Mouse (Mus musculus): Measurements from ENCODE around the gene Dennd5a. TPM values are rescaled to one million over a fixed set of nuclear protein-coding genes. Genes with fewer than 3 reads are reported as not detected.

The Dennd5a gene
- polyA plus RNA-seq, 1 experiment from 2014 or later = 13.8 TPM

DNA sequence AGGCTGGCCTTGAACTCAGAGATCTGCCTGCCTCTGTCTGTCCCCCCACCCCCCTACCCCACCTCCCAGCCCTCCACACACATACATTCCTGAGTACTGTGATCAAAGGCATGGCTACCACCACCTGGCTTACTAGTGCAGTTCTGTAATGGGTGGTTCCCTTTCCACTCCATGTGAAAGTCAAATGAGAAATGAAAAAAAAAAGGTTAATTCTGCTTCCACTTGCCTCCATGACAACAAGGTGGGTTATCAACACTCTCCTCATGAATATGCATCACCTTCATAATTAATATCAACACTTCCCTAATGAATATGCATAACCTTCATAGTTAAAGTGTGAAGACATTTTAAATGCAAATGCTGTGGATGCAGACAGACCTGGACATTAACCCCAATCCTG lies 85.2 kb downstream of the Dennd5a start:
- no peak overlapping the region for H3K27ac ChIP-seq (replicated peaks)
- H3K27me3 ChIP-seq (ENCODE audit: control insufficient read depth, insufficient read depth, low read length) = no peaks in the 10 kb centered on the region
- H3K4me3 ChIP-seq (ENCODE audit: low read depth, low read length) = no peak overlapping the region
- TF ChIP-seq CTCF (IDR thresholded peaks at IDR 0.05; ENCODE audit: low read depth) (no peak), EP300 (optimal IDR thresholded peaks at IDR 0.05) (no peak)
- ATAC-seq (ENCODE audit: low FRiP score, low TSS enrichment) (no peak), DNase-seq (ENCODE audit: low spot score) (no peak)
- H3K9me3 ChIP-seq (ENCODE audit: control insufficient read depth, low read length) = no peaks in the 10 kb centered on the region
- no peak overlapping the region for H3K4me2 ChIP-seq (replicated peaks; ENCODE audit: low read depth)
- no peaks in the 10 kb centered on the region for H3K36me3 ChIP-seq (ENCODE audit: control insufficient read depth, insufficient read depth, low read length)
- no peak overlapping the region for H3K9ac ChIP-seq (ENCODE audit: low read length)
- no peaks in the 10 kb centered on the region; the same call in 1 of the 2 replicates for H3K4me1 ChIP-seq (replicated peaks; ENCODE audit: control insufficient read depth, insufficient read depth)

DNA sequence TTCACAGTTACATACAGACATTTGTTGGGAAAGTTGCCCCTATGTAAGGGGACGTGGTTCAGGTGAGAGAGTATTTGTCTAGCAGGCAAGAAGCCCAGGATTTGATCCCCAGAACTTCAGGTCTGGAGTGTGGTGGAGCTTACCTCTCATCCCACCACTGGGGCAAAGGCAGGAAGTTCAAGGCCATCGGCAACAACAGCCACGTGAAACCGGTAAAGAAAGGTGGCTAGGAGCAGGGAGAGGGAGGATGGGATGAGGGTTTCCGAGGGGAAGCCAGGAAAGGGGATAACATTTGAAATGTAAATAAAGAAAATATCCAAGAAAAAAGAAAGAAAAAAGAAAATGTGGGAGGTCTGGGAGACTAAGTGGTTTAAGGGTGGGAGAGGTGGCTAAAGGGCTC lies 87.1 kb downstream of the Dennd5a start:
- Histone ChIP-seq H3K9me3 (ENCODE audit: control insufficient read depth, low read length) (no peaks in the 10 kb centered on the region), H3K27ac (replicated peaks) (no peak overlapping the region), H3K36me3 (ENCODE audit: control insufficient read depth, insufficient read depth, low read length) (no peaks in the 10 kb centered on the region), H3K4me1 (replicated peaks; ENCODE audit: control insufficient read depth, insufficient read depth) (no peaks in the 10 kb centered on the region), H3K27me3 (ENCODE audit: control insufficient read depth, insufficient read depth, low read length) (no peaks in the 10 kb centered on the region), H3K9ac (ENCODE audit: low read length) (no peak overlapping the region), H3K4me2 (replicated peaks; ENCODE audit: low read depth) (no peak overlapping the region), H3K4me3 (ENCODE audit: low read depth, low read length) (no peak overlapping the region)
- DNase-seq (ENCODE audit: low spot score) = no peak
- no peak for ATAC-seq (ENCODE audit: low FRiP score, low TSS enrichment)
- 50% methylated on average over 5 of the region's 5 CpGs for WGBS
- TF ChIP-seq CTCF (IDR thresholded peaks at IDR 0.05; ENCODE audit: low read depth) (no peak), EP300 (optimal IDR thresholded peaks at IDR 0.05) (no peak)

DNA sequence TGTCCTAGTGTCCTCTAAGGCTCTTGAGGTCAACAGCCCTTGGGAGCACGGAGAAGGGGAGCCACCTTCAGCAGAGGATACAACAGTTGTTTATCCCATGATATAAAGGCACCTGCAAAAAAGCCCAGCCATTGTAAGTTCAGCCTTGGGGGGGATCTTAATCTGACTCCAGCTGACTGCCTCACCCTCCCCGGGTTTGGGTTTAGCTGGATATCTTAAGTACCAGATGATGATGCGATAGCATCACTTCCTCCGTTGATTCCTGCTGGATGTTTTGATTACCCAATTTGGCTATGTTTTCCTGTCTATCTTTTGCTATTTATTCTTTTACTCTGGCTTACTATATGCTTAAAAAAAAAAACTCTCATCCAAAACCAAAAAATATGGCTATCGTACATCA lies 89.0 kb downstream of the Dennd5a start:
- no peaks in the 10 kb centered on the region for H3K4me1 ChIP-seq (replicated peaks; ENCODE audit: control insufficient read depth, insufficient read depth)
- no peak overlapping the region for H3K4me3 ChIP-seq (ENCODE audit: low read depth, low read length)
- TF ChIP-seq CTCF (IDR thresholded peaks at IDR 0.05; ENCODE audit: low read depth) = no peak
- TF ChIP-seq EP300 (optimal IDR thresholded peaks at IDR 0.05) = no peak
- H3K4me2 ChIP-seq (replicated peaks; ENCODE audit: low read depth) = no peak overlapping the region
- H3K9me3 ChIP-seq (ENCODE audit: control insufficient read depth, low read length) = no peaks in the 10 kb centered on the region
- H3K27me3 ChIP-seq (ENCODE audit: control insufficient read depth, insufficient read depth, low read length) = no peaks in the 10 kb centered on the region
- no peak for DNase-seq (ENCODE audit: low spot score)
- H3K9ac ChIP-seq (ENCODE audit: low read length) = no peak overlapping the region
- H3K36me3 ChIP-seq (ENCODE audit: control insufficient read depth, insufficient read depth, low read length) = no peaks in the 10 kb centered on the region
- no peak for ATAC-seq (ENCODE audit: low FRiP score, low TSS enrichment)
- H3K27ac ChIP-seq (replicated peaks) = no peak overlapping the region
- WGBS = 81% methylated on average over 5 of the region's 5 CpGs

DNA sequence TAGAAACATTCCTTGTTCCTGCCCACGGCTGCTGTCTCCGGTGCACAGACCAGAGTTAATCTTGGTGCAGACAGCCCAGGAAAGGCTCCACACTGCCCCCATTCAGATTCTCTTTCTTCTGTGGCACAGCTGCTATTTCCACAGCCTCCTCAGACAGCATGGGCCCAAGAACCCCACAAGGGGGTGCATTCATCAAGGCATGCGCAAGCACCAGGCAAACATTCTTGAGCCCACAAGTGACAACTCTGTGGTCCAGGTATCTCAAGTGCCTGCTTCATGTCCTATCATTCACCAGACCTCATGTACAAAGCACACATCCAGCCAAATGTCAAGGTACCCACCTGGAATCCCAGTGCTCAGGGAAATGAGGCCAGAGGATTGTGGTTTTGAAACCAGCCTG lies 91.8 kb downstream of the Dennd5a start:
- Histone ChIP-seq H3K4me3 (ENCODE audit: low read depth, low read length) (no peak overlapping the region), H3K9ac (ENCODE audit: low read length) (no peak overlapping the region), H3K9me3 (ENCODE audit: control insufficient read depth, low read length) (no peaks in the 10 kb centered on the region), H3K36me3 (ENCODE audit: control insufficient read depth, insufficient read depth, low read length) (no peaks in the 10 kb centered on the region), H3K27ac (replicated peaks) (no peak overlapping the region), H3K27me3 (ENCODE audit: control insufficient read depth, insufficient read depth, low read length) (no peaks in the 10 kb centered on the region), H3K4me2 (replicated peaks; ENCODE audit: low read depth) (no peak overlapping the region), H3K4me1 (replicated peaks; ENCODE audit: control insufficient read depth, insufficient read depth) (peaks cover 3% of the 10 kb centered on the region; the same call in 1 of the 2 replicates)
- DNase-seq (ENCODE audit: low spot score) (no peak), ATAC-seq (ENCODE audit: low FRiP score, low TSS enrichment) (no peak)
- TF ChIP-seq CTCF (IDR thresholded peaks at IDR 0.05; ENCODE audit: low read depth) (peak; percentile 59), EP300 (optimal IDR thresholded peaks at IDR 0.05) (no peak)
- 34% methylated on average over 3 of the region's 3 CpGs for WGBS

DNA sequence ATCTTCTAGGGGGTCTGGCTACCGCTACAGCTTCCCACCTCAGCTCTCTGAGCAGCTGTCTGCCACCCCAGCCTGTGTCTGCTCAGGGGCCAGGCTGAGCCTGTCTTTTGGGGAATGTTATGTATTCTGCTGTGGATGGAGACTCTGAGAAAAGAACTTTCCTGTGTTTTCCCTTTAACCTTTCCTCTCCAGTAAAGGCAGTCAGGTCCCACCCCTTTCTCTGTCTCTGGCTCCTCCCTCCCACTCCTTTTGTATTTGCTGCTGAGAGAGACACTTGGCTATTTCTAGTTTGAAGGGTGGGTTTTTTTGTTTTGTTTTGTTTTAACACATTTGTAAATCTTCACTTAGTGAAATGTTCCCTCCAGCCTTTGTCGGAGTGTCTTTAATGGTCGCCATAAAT lies 93.6 kb downstream of the Dennd5a start:
- Histone ChIP-seq H3K27ac (replicated peaks) (no peak overlapping the region), H3K4me1 (replicated peaks; ENCODE audit: control insufficient read depth, insufficient read depth) (peaks cover 3% of the 10 kb centered on the region; the same call in 1 of the 2 replicates), H3K9ac (ENCODE audit: low read length) (no peak overlapping the region), H3K4me3 (ENCODE audit: low read depth, low read length) (no peak overlapping the region), H3K36me3 (ENCODE audit: control insufficient read depth, insufficient read depth, low read length) (no peaks in the 10 kb centered on the region), H3K27me3 (ENCODE audit: control insufficient read depth, insufficient read depth, low read length) (no peaks in the 10 kb centered on the region), H3K9me3 (ENCODE audit: control insufficient read depth, low read length) (no peaks in the 10 kb centered on the region), H3K4me2 (replicated peaks; ENCODE audit: low read depth) (no peak overlapping the region)
- TF ChIP-seq CTCF (IDR thresholded peaks at IDR 0.05; ENCODE audit: low read depth) (no peak), EP300 (optimal IDR thresholded peaks at IDR 0.05) (no peak)
- WGBS = 74% methylated on average over 3 of the region's 3 CpGs
- ATAC-seq (ENCODE audit: low FRiP score, low TSS enrichment) (no peak), DNase-seq (ENCODE audit: low spot score) (no peak)

DNA sequence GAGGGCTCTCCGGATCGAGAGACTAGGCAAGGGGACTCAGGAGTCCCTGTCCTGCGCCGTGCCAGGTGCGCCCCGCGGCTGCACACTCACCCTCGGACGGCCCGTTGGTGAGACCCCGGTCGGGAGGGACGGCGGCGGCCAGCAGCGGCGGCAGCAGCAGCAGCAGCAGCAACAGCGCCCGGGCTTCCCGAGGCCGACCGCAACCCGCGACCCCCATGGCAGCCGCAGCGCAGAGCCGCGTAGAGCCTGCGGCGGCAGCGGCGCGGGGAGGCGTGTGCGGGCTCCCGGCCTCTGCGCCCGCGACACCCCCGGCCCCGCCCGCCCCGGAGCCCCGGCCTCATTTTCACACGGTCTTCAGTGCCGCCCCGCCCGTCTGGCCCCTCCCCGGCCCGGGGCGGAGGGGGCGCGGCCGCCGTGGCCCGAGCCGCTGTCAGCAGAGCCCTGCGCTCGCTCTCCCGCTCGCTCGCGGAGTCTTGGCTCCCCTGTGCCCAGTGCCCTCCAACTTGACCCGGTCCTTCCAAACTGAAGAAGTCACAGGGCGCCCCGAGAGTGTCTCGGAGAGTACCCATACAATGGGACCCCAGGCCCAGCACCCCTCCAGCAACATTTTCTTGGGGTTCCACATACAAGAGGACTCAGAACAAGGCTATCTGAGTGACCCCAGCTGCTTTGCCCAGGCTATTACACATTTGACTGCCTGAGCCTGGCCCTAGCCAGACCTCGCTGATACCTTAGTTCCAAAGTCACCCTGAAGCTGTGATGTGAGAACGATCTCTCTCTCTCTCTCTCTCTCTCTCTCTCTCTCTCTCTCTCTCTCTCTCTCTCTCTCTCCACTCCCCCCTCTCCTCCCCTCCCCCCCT lies 94.7 kb downstream of the Dennd5a start, which contains the start of gene Scube2:
Gene Scube2 (minus strand): TSS at position 310 of the 860 bp plus-strand sequence.
- Histone ChIP-seq H3K4me2 (replicated peaks; ENCODE audit: low read depth) (peak within 1 kb of the TSS; percentile 96), H3K36me3 (ENCODE audit: control insufficient read depth, insufficient read depth, low read length) (no peaks in the 10 kb centered on the region), H3K4me3 (ENCODE audit: low read depth, low read length) (peak within 1 kb of the TSS; percentile 54), H3K27ac (replicated peaks) (no peak within 1 kb of the TSS), H3K27me3 (ENCODE audit: control insufficient read depth, insufficient read depth, low read length) (no peaks in the 10 kb centered on the region), H3K9ac (ENCODE audit: low read length) (peak within 1 kb of the TSS; percentile 54), H3K4me1 (replicated peaks; ENCODE audit: control insufficient read depth, insufficient read depth) (peaks cover 3% of the 10 kb centered on the region; the same call in 1 of the 2 replicates), H3K9me3 (ENCODE audit: control insufficient read depth, low read length) (no peaks in the 10 kb centered on the region)
- ATAC-seq (ENCODE audit: low FRiP score, low TSS enrichment) = peak; percentile 77
- 3% methylated on average over 48 of the region's 69 CpGs for WGBS
- peak; percentile 47 for DNase-seq (ENCODE audit: low spot score)
- TF ChIP-seq CTCF (IDR thresholded peaks at IDR 0.05; ENCODE audit: low read depth) = no peak
- no peak for TF ChIP-seq EP300 (optimal IDR thresholded peaks at IDR 0.05)

Data from stomach, postnatal 0 days (tissue).